Mouse (Mus musculus) gastrocnemius, postnatal 36 days (tissue): ENCODE measurements around the gene Dnaja4. TPM values are rescaled to one million over a fixed set of nuclear protein-coding genes. Genes with fewer than 3 reads are reported as not detected.

Experiments
- DNase-seq, 2 experiments: peaks; one replicate each; pipeline ENCODE4 v3.0.0; 2022
- intact Hi-C: fragments of 180-260 bp; cut with DNase I; formaldehyde crosslinking; loops from one replicate; pipeline ENCODE4 v1.15.1; 2025
- microRNA-seq, 2 experiments: library from miRNA; unstranded; fragments of <30 nt; microRNA quantifications; one replicate each; pipeline ENCODE4 v1.2.0; 2021
- total RNA-seq, 2 experiments: library from RNA; stranded (reverse); gene quantifications; 2 replicates each; pipeline ENCODE4 v1.2.3; 2021

Gene Dnaja4
- total RNA-seq, 2 experiments from 2014 or later: 52.8 to 57.2 TPM

DNA sequence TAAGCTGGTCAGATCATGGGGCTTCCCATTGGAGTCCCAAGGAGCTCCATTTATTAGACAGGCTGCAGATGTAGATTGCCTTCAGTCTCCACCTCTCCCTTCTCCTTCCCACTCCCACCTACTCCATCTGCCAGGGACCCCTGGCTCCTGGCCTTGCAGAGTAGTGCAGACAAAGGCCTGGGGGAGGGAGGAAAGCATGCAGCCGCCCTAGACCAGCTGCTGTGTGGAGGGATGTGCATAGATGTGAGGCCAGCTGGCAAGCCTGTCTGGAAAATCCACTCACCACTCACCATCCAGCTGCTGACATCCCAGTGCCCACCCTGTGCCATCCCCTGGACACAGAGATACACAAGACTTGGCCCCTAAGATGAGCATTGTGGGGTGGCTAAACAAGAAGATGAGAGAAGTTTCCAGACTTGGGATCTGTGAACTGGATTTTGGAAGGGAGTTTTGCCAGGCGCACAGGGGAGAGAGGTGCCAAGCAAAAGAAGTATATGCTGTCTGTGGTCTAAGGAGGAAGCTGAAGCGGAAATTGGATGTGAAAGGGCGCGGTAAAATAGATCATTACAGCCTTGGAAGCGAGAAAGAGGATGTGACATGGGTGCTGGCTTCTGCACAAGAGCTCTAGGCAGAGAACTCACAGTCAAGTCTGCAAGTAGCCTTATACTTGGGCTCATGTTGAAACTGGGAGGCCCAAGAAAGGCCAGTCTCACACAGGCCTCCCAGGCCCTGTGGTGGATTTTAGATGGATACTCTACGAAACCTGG, 51.7 kb downstream of the Dnaja4 start:
- DNase-seq: no peak
- intact Hi-C loops: no loop called here

- intact Hi-C loops: no loop called here
Measured at GRCm38 (mm10) chr9:54751684-54752083, 53.0 kb downstream of the Dnaja4 start.

DNA sequence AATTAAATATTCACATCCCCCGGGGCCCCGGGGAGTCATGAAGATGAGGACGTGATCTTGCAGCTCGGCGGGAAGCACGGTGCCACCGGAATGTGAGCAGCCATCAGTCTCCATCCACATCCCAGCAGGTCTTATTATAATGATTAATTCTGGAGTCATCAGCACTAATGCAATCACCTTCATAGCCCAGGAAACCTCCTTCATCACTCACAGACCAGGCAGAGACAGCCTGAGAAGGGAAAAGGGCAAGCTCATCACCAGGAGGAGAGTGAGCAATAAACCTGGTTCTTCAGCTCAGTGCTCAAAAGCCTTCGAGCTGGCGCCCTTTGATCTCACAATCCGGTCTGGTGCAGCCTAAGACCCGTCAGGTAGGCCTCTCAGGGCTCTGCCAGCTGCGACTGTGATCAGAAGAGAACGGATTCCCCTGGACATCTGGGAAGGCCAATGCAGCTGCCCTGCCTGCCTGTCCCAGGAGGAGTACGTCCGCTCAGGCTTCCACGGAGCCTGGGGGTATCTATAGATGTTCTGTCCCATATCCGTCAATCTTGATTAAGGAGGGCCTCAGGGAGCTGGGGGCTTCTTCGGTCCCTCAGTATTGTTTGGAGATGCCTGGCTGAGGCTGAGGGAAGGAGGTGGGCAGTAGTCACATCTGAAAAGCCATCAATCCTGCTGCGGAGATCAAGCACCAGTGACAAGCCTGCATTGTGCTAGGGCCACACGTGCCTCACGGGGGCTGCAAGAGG, 53.7 kb downstream of the Dnaja4 start:
- intact Hi-C loops: no loop called here
- no peak for DNase-seq

More at GRCm38 (mm10) chr9:54751684-54752083, 53.0 kb downstream of the Dnaja4 start:
- DNase-seq: no peak

DNA sequence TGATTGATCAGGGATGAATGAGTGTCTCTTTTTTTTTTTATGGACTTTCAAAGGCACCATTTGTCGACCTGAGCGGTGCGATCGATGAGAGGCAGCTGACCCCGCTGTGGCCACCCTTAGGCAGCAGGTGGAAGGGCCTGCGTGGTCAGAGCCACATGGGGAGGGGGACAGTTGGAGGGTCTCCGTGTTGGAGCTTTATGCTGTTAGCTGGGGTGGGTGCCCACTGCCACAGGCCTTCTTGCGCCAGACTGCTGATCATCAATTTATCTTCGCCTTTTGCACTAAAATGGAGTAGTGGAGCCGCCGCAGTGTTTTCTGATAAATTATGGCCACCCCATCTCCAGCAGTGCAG, 54.2 kb downstream of the Dnaja4 start:
- no peak for DNase-seq
- intact Hi-C loops: no loop called here

DNA sequence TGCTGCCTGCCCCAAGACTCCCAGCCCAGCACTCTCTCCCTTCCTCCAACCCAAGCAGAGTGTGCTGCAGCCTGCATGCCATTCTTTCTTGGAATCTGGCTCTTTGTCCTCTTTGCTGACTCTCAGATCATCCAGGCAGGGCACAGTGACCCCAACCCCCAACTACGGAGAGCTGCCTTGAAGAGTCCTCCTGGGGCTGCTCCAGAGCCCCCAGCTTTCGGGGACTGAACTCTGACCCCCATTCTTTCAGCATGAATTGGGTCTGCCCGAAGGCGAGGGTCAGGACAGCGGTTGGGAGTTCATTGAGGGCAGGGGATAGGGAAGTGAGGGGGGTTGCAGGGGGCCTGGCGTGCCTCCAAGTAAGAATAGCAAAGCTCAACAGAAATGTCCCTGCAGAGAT, 60.9 kb downstream of the Dnaja4 start:
- intact Hi-C loops: no loop called here
- DNase-seq: no peak

GRCm38 (mm10) chr9:54764091-54764490, 65.4 kb downstream of the Dnaja4 start:
- intact Hi-C loops: no loop called here
- no peak for DNase-seq

DNA sequence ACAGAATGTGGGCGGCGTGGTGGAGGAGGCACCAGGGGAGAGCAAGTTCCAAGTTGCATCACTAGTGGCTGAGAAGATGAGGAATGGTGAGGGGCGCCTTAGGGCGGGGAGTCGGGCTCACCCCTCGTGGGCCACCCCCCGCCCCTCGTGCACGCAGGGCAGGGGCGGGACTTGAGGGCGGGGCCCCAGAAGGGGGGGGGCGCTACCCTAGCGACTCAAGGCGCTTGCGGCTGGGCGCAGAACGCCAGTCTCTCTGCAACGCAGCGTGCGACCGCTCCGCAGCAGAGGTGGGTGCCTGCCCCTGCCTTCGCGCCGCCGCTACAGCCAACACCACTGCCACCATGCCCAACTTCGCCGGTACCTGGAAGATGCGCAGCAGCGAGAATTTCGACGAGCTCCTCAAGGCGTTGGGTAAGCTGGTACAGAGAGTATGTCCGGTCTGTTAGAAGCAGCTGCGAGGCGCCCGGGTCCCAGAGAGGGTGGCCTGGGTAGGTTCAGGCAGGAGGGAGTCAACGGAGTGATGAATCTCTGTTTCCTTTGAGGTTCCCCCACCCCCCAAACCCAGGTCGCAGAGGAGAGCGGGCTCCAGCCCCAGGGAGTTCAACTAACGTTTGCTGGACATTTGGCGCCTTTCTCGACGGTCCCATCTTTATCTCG, 66.0 kb downstream of the Dnaja4 start, which contains the start of gene Crabp1:
Gene Crabp1 (plus strand): TSS at position 188 of the 657 bp plus-strand sequence.
- no peak for DNase-seq

GRCm38 (mm10) chr9:54765336-54766085, 66.8 kb downstream of the Dnaja4 start:
- DNase-seq: no peak
- intact Hi-C loops: no loop called here

More for the DNA sequence above, 66.0 kb downstream of the Dnaja4 start, which contains the start of gene Crabp1:
- intact Hi-C loops: no loop called here

Small RNA genes lying within 50 kb of the gene (microRNA-seq; reads per million reads assigned to microRNA genes)
- gene Mir5710: 0 to 0.74 reads per million in 2 experiments

Other genes with a start within 250 kb of the Dnaja4 start
- 1 to 10 TPM; 2.6 to 2.7 TPM for gene Dmxl2, start 197.2 kb upstream of the Dnaja4 start, total RNA-seq
- not detected for gene Sh2d7, start 159.9 kb upstream of the Dnaja4 start, total RNA-seq
- gene Cib2, start 138.7 kb upstream of the Dnaja4 start, total RNA-seq: 100 to 1,000 TPM; 113 to 142 TPM
- gene Idh3a, start 112.5 kb upstream of the Dnaja4 start, total RNA-seq: 100 to 1,000 TPM; 564 to 571 TPM
- under 1 TPM; 0.17 to 0.61 TPM for gene Acsbg1, start 37.0 kb upstream of the Dnaja4 start, total RNA-seq
- gene Wdr61, start 35.6 kb downstream of the Dnaja4 start, total RNA-seq: 10 to 100 TPM; 17.9 to 18.2 TPM
- under 1 TPM in 1 of 2 experiments, not detected in 1; 0.79 TPM for gene Crabp1, start 65.9 kb downstream of the Dnaja4 start, total RNA-seq
- 10 to 100 TPM; 18.8 to 21.8 TPM for gene Ireb2, start 164.9 kb downstream of the Dnaja4 start, total RNA-seq
- under 1 TPM; 0.74 to 0.79 TPM for gene Hykk, start 218.4 kb downstream of the Dnaja4 start, total RNA-seq